Mouse (Mus musculus): ENCODE data around the gene Notch2. TPM values are rescaled to one million over a fixed set of nuclear protein-coding genes. Genes with fewer than 3 reads are reported as not detected.

The Notch2 gene
- polyA plus RNA-seq, 1 experiment from 2014 or later = 42.7 TPM

GRCm38 (mm10) chr3:97990576-97990975 is 22.8 kb upstream of the Notch2 start:
- H3K36me3 ChIP-seq (ENCODE audit: control insufficient read depth, insufficient read depth, low read length) = no peaks in the 10 kb centered on the region
- H3K9me3 ChIP-seq (ENCODE audit: control insufficient read depth, low read length) = no peaks in the 10 kb centered on the region
- H3K4me3 ChIP-seq (ENCODE audit: low read length) = no peak overlapping the region
- no peaks in the 10 kb centered on the region for H3K27me3 ChIP-seq (ENCODE audit: control insufficient read depth, insufficient read depth, low read length)
- H3K4me1 ChIP-seq (ENCODE audit: control insufficient read depth, insufficient read depth, low read length) = no peaks in the 10 kb centered on the region
- no peak overlapping the region for H3K4me2 ChIP-seq (replicated peaks; ENCODE audit: low read depth, low read length)
- H3K9ac ChIP-seq (ENCODE audit: low read depth, low read length) = no peak overlapping the region
- 89% methylated on average over 5 of the region's 5 CpGs for WGBS
- no peak overlapping the region for H3K27ac ChIP-seq (ENCODE audit: low read depth, low read length)
- no peak for ATAC-seq (ENCODE audit: low FRiP score, low TSS enrichment)

GRCm38 (mm10) chr3:97992289-97992688 is 21.0 kb upstream of the Notch2 start:
- no peak overlapping the region for H3K27ac ChIP-seq (ENCODE audit: low read depth, low read length)
- H3K4me3 ChIP-seq (ENCODE audit: low read length) = no peak overlapping the region
- ATAC-seq (ENCODE audit: low FRiP score, low TSS enrichment) = no peak
- no peaks in the 10 kb centered on the region for H3K4me1 ChIP-seq (ENCODE audit: control insufficient read depth, insufficient read depth, low read length)
- no peaks in the 10 kb centered on the region for H3K27me3 ChIP-seq (ENCODE audit: control insufficient read depth, insufficient read depth, low read length)
- 43% methylated on average over 4 of the region's 4 CpGs for WGBS
- no peaks in the 10 kb centered on the region for H3K9me3 ChIP-seq (ENCODE audit: control insufficient read depth, low read length)
- no peak overlapping the region for H3K9ac ChIP-seq (ENCODE audit: low read depth, low read length)
- no peak overlapping the region for H3K4me2 ChIP-seq (replicated peaks; ENCODE audit: low read depth, low read length)
- no peaks in the 10 kb centered on the region for H3K36me3 ChIP-seq (ENCODE audit: control insufficient read depth, insufficient read depth, low read length)

- Histone ChIP-seq H3K9ac (ENCODE audit: low read depth, low read length) (no peak overlapping the region), H3K9me3 (ENCODE audit: control insufficient read depth, low read length) (no peaks in the 10 kb centered on the region), H3K27me3 (ENCODE audit: control insufficient read depth, insufficient read depth, low read length) (no peaks in the 10 kb centered on the region), H3K4me1 (ENCODE audit: control insufficient read depth, insufficient read depth, low read length) (no peaks in the 10 kb centered on the region), H3K36me3 (ENCODE audit: control insufficient read depth, insufficient read depth, low read length) (no peaks in the 10 kb centered on the region), H3K27ac (ENCODE audit: low read depth, low read length) (no peak overlapping the region), H3K4me2 (replicated peaks; ENCODE audit: low read depth, low read length) (no peak overlapping the region), H3K4me3 (ENCODE audit: low read length) (no peak overlapping the region)
- ATAC-seq (ENCODE audit: low FRiP score, low TSS enrichment) = no peak
- WGBS = 49% methylated on average over 5 of the region's 5 CpGs
These were observed 20.1 kb upstream of the Notch2 start for GRCm38 (mm10) chr3:97993196-97993595.

- H3K4me2 ChIP-seq (replicated peaks; ENCODE audit: low read depth, low read length) = no peak overlapping the region
- no peaks in the 10 kb centered on the region for H3K27me3 ChIP-seq (ENCODE audit: control insufficient read depth, insufficient read depth, low read length)
- H3K4me3 ChIP-seq (ENCODE audit: low read length) = no peak overlapping the region
- no peaks in the 10 kb centered on the region for H3K36me3 ChIP-seq (ENCODE audit: control insufficient read depth, insufficient read depth, low read length)
- H3K4me1 ChIP-seq (ENCODE audit: control insufficient read depth, insufficient read depth, low read length) = no peaks in the 10 kb centered on the region
- H3K9me3 ChIP-seq (ENCODE audit: control insufficient read depth, low read length) = no peaks in the 10 kb centered on the region
- WGBS = 92% methylated on average over 3 of the region's 3 CpGs
- H3K9ac ChIP-seq (ENCODE audit: low read depth, low read length) = no peak overlapping the region
- ATAC-seq (ENCODE audit: low FRiP score, low TSS enrichment) = no peak
- H3K27ac ChIP-seq (ENCODE audit: low read depth, low read length) = no peak overlapping the region
These were observed 19.3 kb upstream of the Notch2 start for GRCm38 (mm10) chr3:97993920-97994545.

GRCm38 (mm10) chr3:97994818-97995217 is 18.5 kb upstream of the Notch2 start:
- 86% methylated on average over 5 of the region's 5 CpGs for WGBS
- H3K4me1 ChIP-seq (ENCODE audit: control insufficient read depth, insufficient read depth, low read length) = no peaks in the 10 kb centered on the region
- no peak for ATAC-seq (ENCODE audit: low FRiP score, low TSS enrichment)

GRCm38 (mm10) chr3:97998349-97998748 is 15.0 kb upstream of the Notch2 start:
- Histone ChIP-seq H3K4me1 (ENCODE audit: control insufficient read depth, insufficient read depth, low read length) (no peaks in the 10 kb centered on the region), H3K9ac (ENCODE audit: low read depth, low read length) (no peak overlapping the region), H3K9me3 (ENCODE audit: control insufficient read depth, low read length) (no peaks in the 10 kb centered on the region), H3K36me3 (ENCODE audit: control insufficient read depth, insufficient read depth, low read length) (no peaks in the 10 kb centered on the region), H3K4me2 (replicated peaks; ENCODE audit: low read depth, low read length) (no peak overlapping the region), H3K4me3 (ENCODE audit: low read length) (no peak overlapping the region), H3K27me3 (ENCODE audit: control insufficient read depth, insufficient read depth, low read length) (no peaks in the 10 kb centered on the region), H3K27ac (ENCODE audit: low read depth, low read length) (no peak overlapping the region)
- WGBS = 68% methylated on average over 4 of the region's 4 CpGs
- ATAC-seq (ENCODE audit: low FRiP score, low TSS enrichment) = no peak

More at GRCm38 (mm10) chr3:97994818-97995217, 18.5 kb upstream of the Notch2 start:
- no peak overlapping the region for H3K27ac ChIP-seq (ENCODE audit: low read depth, low read length)
- H3K36me3 ChIP-seq (ENCODE audit: control insufficient read depth, insufficient read depth, low read length) = no peaks in the 10 kb centered on the region
- H3K27me3 ChIP-seq (ENCODE audit: control insufficient read depth, insufficient read depth, low read length) = no peaks in the 10 kb centered on the region
- no peak overlapping the region for H3K4me3 ChIP-seq (ENCODE audit: low read length)
- H3K4me2 ChIP-seq (replicated peaks; ENCODE audit: low read depth, low read length) = no peak overlapping the region
- H3K9ac ChIP-seq (ENCODE audit: low read depth, low read length) = no peak overlapping the region
- H3K9me3 ChIP-seq (ENCODE audit: control insufficient read depth, low read length) = no peaks in the 10 kb centered on the region

- H3K27ac ChIP-seq (ENCODE audit: low read depth, low read length) = no peak overlapping the region
- 83% methylated on average over 4 of the region's 4 CpGs for WGBS
- H3K4me2 ChIP-seq (replicated peaks; ENCODE audit: low read depth, low read length) = no peak overlapping the region
- no peak for ATAC-seq (ENCODE audit: low FRiP score, low TSS enrichment)
- H3K4me3 ChIP-seq (ENCODE audit: low read length) = no peak overlapping the region
- H3K36me3 ChIP-seq (ENCODE audit: control insufficient read depth, insufficient read depth, low read length) = no peaks in the 10 kb centered on the region
- H3K4me1 ChIP-seq (ENCODE audit: control insufficient read depth, insufficient read depth, low read length) = no peaks in the 10 kb centered on the region
- no peak overlapping the region for H3K9ac ChIP-seq (ENCODE audit: low read depth, low read length)
- H3K27me3 ChIP-seq (ENCODE audit: control insufficient read depth, insufficient read depth, low read length) = no peaks in the 10 kb centered on the region
- H3K9me3 ChIP-seq (ENCODE audit: control insufficient read depth, low read length) = no peaks in the 10 kb centered on the region
These were observed 9.8 kb upstream of the Notch2 start for GRCm38 (mm10) chr3:98003558-98003957.

GRCm38 (mm10) chr3:98004231-98004630 is 9.1 kb upstream of the Notch2 start:
- Histone ChIP-seq H3K9me3 (ENCODE audit: control insufficient read depth, low read length) (no peaks in the 10 kb centered on the region), H3K36me3 (ENCODE audit: control insufficient read depth, insufficient read depth, low read length) (no peaks in the 10 kb centered on the region), H3K4me2 (replicated peaks; ENCODE audit: low read depth, low read length) (no peak overlapping the region), H3K9ac (ENCODE audit: low read depth, low read length) (no peak overlapping the region), H3K27me3 (ENCODE audit: control insufficient read depth, insufficient read depth, low read length) (no peaks in the 10 kb centered on the region), H3K4me3 (ENCODE audit: low read length) (no peak overlapping the region), H3K27ac (ENCODE audit: low read depth, low read length) (no peak overlapping the region), H3K4me1 (ENCODE audit: control insufficient read depth, insufficient read depth, low read length) (no peaks in the 10 kb centered on the region)
- ATAC-seq (ENCODE audit: low FRiP score, low TSS enrichment) = no peak
- WGBS = 73% methylated on average over 3 of the region's 3 CpGs

- Histone ChIP-seq H3K27ac (ENCODE audit: low read depth, low read length) (no peak overlapping the region), H3K27me3 (ENCODE audit: control insufficient read depth, insufficient read depth, low read length) (no peaks in the 10 kb centered on the region), H3K9me3 (ENCODE audit: control insufficient read depth, low read length) (no peaks in the 10 kb centered on the region), H3K4me3 (ENCODE audit: low read length) (no peak overlapping the region), H3K9ac (ENCODE audit: low read depth, low read length) (no peak overlapping the region), H3K4me1 (ENCODE audit: control insufficient read depth, insufficient read depth, low read length) (no peaks in the 10 kb centered on the region), H3K36me3 (ENCODE audit: control insufficient read depth, insufficient read depth, low read length) (no peaks in the 10 kb centered on the region), H3K4me2 (replicated peaks; ENCODE audit: low read depth, low read length) (no peak overlapping the region)
- WGBS = 75% methylated on average over 5 of the region's 5 CpGs
- ATAC-seq (ENCODE audit: low FRiP score, low TSS enrichment) = no peak
These were observed 8.0 kb upstream of the Notch2 start for GRCm38 (mm10) chr3:98005306-98005705.

Measured in kidney, embryonic 14.5 days (tissue).